In genomic region chr11:72234013-72234412, GRCm38 (mm10) we compare ENCODE assay signal across 11 mouse cellular contexts. TPM values are rescaled to one million over a fixed set of nuclear protein-coding genes. Genes with fewer than 3 reads are reported as not detected.
A peak's percentile ranks its signal among the peaks of the same experiment; 100 is the strongest.
DNase-seq lines count a peak whose midpoint lies in the region; ATAC-seq and TF ChIP-seq lines count a peak whose summit lies in the region.
"Had no signal": no experiment of that assay in that cellular context is flagged by ENCODE, and none has a peak within 500 bp of the region (broad histone marks: within the 10 kb centered on the region; RNA-seq: fewer than 3 reads in every experiment).

No protein-coding gene starts in this region.

- no peak overlapping the region for H3K4me2 ChIP-seq in midbrain, postnatal 0 days (ENCODE audit: low read depth, low read length, poor library complexity, severe bottlenecking)
- H3K4me2 ChIP-seq in midbrain, embryonic 13.5 days (replicated peaks) = no peak overlapping the region
- H3K4me2 ChIP-seq in intestine, postnatal 0 days (replicated peaks; ENCODE audit: low read depth) = no peak overlapping the region
- no peak overlapping the region for H3K4me2 ChIP-seq in forebrain, embryonic 12.5 days
- H3K4me2 ChIP-seq: lung, embryonic 15.5 days had no signal

- H3K27ac ChIP-seq in midbrain, postnatal 0 days (ENCODE audit: low read depth, low read length) = no peak overlapping the region
- H3K27ac ChIP-seq in midbrain, embryonic 13.5 days = no peak overlapping the region
- no peak overlapping the region for H3K27ac ChIP-seq in intestine, postnatal 0 days (ENCODE audit: low read depth, low read length)
- H3K27ac ChIP-seq in forebrain, embryonic 12.5 days = no peak overlapping the region
- H3K27ac ChIP-seq: heart, embryonic 10.5 days; lung, embryonic 15.5 days had no signal

- no peak overlapping the region for H3K4me3 ChIP-seq in midbrain, postnatal 0 days (ENCODE audit: low read depth, low read length)
- H3K4me3 ChIP-seq in midbrain, embryonic 13.5 days (replicated peaks) = no peak overlapping the region
- H3K4me3 ChIP-seq in intestine, postnatal 0 days (ENCODE audit: low read depth, low read length) = no peak overlapping the region
- H3K4me3 ChIP-seq in forebrain, embryonic 12.5 days (replicated peaks) = no peak overlapping the region
- H3K4me3 ChIP-seq: heart, embryonic 10.5 days; lung, embryonic 15.5 days had no signal

- no peaks in the 10 kb centered on the region for H3K27me3 ChIP-seq in midbrain, postnatal 0 days (ENCODE audit: insufficient read depth, low read length)
- H3K27me3 ChIP-seq in midbrain, embryonic 13.5 days = no peaks in the 10 kb centered on the region
- H3K27me3 ChIP-seq in intestine, postnatal 0 days (replicated peaks; ENCODE audit: control insufficient read depth, insufficient read depth, low read length) = no peaks in the 10 kb centered on the region
- H3K27me3 ChIP-seq in forebrain, embryonic 12.5 days = no peaks in the 10 kb centered on the region
- H3K27me3 ChIP-seq: lung, embryonic 15.5 days had no signal

- ATAC-seq in midbrain, postnatal 0 days (ENCODE audit: low FRiP score) = peak; percentile 38; the same call in 1 of the 2 replicates
- ATAC-seq in midbrain, embryonic 13.5 days = no peak
- no peak for ATAC-seq in intestine, postnatal 0 days
- no peak for ATAC-seq in forebrain, embryonic 12.5 days (ENCODE audit: low FRiP score)
- ATAC-seq: inflammation-experienced regulatory T-cells, adult 6 months had no signal

- no peaks in the 10 kb centered on the region for H3K4me1 ChIP-seq in midbrain, postnatal 0 days (ENCODE audit: insufficient read depth, low read length)
- H3K4me1 ChIP-seq in midbrain, embryonic 13.5 days (replicated peaks) = no peaks in the 10 kb centered on the region
- H3K4me1 ChIP-seq in intestine, postnatal 0 days (replicated peaks; ENCODE audit: control insufficient read depth, insufficient read depth, low read length) = no peaks in the 10 kb centered on the region
- no peaks in the 10 kb centered on the region for H3K4me1 ChIP-seq in forebrain, embryonic 12.5 days
- H3K4me1 ChIP-seq: heart, embryonic 10.5 days; lung, embryonic 15.5 days had no signal

- no peak overlapping the region for H3K9ac ChIP-seq in midbrain, postnatal 0 days (replicated peaks; ENCODE audit: low read length, poor library complexity, severe bottlenecking)
- no peak overlapping the region for H3K9ac ChIP-seq in midbrain, embryonic 13.5 days (replicated peaks)
- H3K9ac ChIP-seq in intestine, postnatal 0 days (ENCODE audit: low read depth, low read length) = no peak overlapping the region
- H3K9ac ChIP-seq in forebrain, embryonic 12.5 days = no peak overlapping the region
- H3K9ac ChIP-seq: lung, embryonic 15.5 days had no signal

- peak; percentile 12 for DNase-seq in adrenal gland, adult 2 months
- DNase-seq in adrenal gland, adult 8-10 months = no peak
- peak; percentile 77 for DNase-seq in midbrain, postnatal 0 days (ENCODE audit: low spot score)
- peak; percentile 50 to 62 for DNase-seq in layer of hippocampus, postnatal 14 days (ENCODE audit: low spot score in 2 of 2)
- DNase-seq in urinary bladder, postnatal 14 days (ENCODE audit: low spot score) = no peak

- no peaks in the 10 kb centered on the region for H3K36me3 ChIP-seq in midbrain, postnatal 0 days (ENCODE audit: insufficient read depth, low read length)
- H3K36me3 ChIP-seq in midbrain, embryonic 13.5 days = no peaks in the 10 kb centered on the region
- H3K36me3 ChIP-seq in intestine, postnatal 0 days (ENCODE audit: control insufficient read depth, insufficient read depth) = no peaks in the 10 kb centered on the region
- no peaks in the 10 kb centered on the region for H3K36me3 ChIP-seq in forebrain, embryonic 12.5 days (replicated peaks)
- H3K36me3 ChIP-seq: heart, embryonic 10.5 days; lung, embryonic 15.5 days had no signal

- 49% methylated on average over 5 of the region's 5 CpGs for WGBS in midbrain, postnatal 0 days
- 83% methylated on average over 5 of the region's 5 CpGs for WGBS in midbrain, embryonic 13.5 days
- 75% methylated on average over 5 of the region's 5 CpGs for WGBS in intestine, postnatal 0 days
- 74% methylated on average over 5 of the region's 5 CpGs for WGBS in forebrain, embryonic 12.5 days

- no peak for TF ChIP-seq CTCF in midbrain, postnatal 0 days (IDR thresholded peaks at IDR 0.05)
- no peak for TF ChIP-seq CTCF in intestine, postnatal 0 days (IDR thresholded peaks at IDR 0.05; ENCODE audit: low read depth)

- H3K9me3 ChIP-seq in midbrain, postnatal 0 days (ENCODE audit: low read length) = no peaks in the 10 kb centered on the region
- H3K9me3 ChIP-seq in midbrain, embryonic 13.5 days = no peaks in the 10 kb centered on the region
- no peaks in the 10 kb centered on the region for H3K9me3 ChIP-seq in intestine, postnatal 0 days (ENCODE audit: control insufficient read depth)
- H3K9me3 ChIP-seq in forebrain, embryonic 12.5 days = no peaks in the 10 kb centered on the region
- H3K9me3 ChIP-seq: heart, embryonic 10.5 days; lung, embryonic 15.5 days had no signal

RNA-seq across cellular contexts. Expression of gene Med31, which starts 18.6 kb away (rescaled TPM):
- 10 to 100 TPM in 1 of 2 experiments, 1 to 10 TPM in 1; 9.4 to 11.6 TPM for total RNA-seq in adrenal gland, adult 2 months (2021)
- 3.6 and 4.4 TPM in 2 replicates for polyA plus RNA-seq in adrenal gland, adult 2 months (2012; rRNA removed)
- total RNA-seq in adrenal gland, adult 8-10 months (2022) = 10 to 100 TPM; 10.9 to 15.5 (median 13.1) TPM
- total RNA-seq in midbrain, postnatal 0 days (2014; rRNA removed) = 21.4 and 26.5 TPM in 2 replicates
- polyA plus RNA-seq in midbrain, postnatal 0 days (2015; fragmentation: Nextera tagmentation; extraction: Ambion mirVana) = 40.7 and 42.4 TPM in 2 replicates
- polyA plus RNA-seq in midbrain, embryonic 13.5 days (2015; fragmentation: Nextera tagmentation; extraction: Ambion mirVana) = 66.7 and 72.9 TPM in 2 replicates
- total RNA-seq in layer of hippocampus, postnatal 14 days (2021) = 10 to 100 TPM; 14.7 to 14.8 TPM
- 23.9 and 25.5 TPM in 2 replicates for polyA plus RNA-seq in intestine, postnatal 0 days (2015; fragmentation: Nextera tagmentation; extraction: Ambion mirVana)
- 54.8 and 55.8 TPM in 2 replicates for polyA plus RNA-seq in forebrain, embryonic 12.5 days (2016; fragmentation: Nextera tagmentation; extraction: Ambion mirVana)

RNA-seq across cellular contexts. Expression of gene Txndc17, which starts 26.7 kb away (rescaled TPM):
- total RNA-seq in adrenal gland, adult 2 months (2021) = 10 to 100 TPM; 76.6 to 77.6 TPM
- 9.6 and 13.0 TPM in 2 replicates for polyA plus RNA-seq in adrenal gland, adult 2 months (2012; rRNA removed)
- 10 to 100 TPM; 64.8 to 87.4 (median 71.6) TPM for total RNA-seq in adrenal gland, adult 8-10 months (2022)
- 54.1 and 57.7 TPM in 2 replicates for total RNA-seq in midbrain, postnatal 0 days (2014; rRNA removed)
- 137 TPM in 2 replicates for polyA plus RNA-seq in midbrain, postnatal 0 days (2015; fragmentation: Nextera tagmentation; extraction: Ambion mirVana)
- 152 and 160 TPM in 2 replicates for polyA plus RNA-seq in midbrain, embryonic 13.5 days (2015; fragmentation: Nextera tagmentation; extraction: Ambion mirVana)
- 10 to 100 TPM; 38.1 to 44.3 TPM for total RNA-seq in layer of hippocampus, postnatal 14 days (2021)
- 642 and 665 TPM in 2 replicates for polyA plus RNA-seq in intestine, postnatal 0 days (2015; fragmentation: Nextera tagmentation; extraction: Ambion mirVana)
- 139 and 143 TPM in 2 replicates for polyA plus RNA-seq in forebrain, embryonic 12.5 days (2016; fragmentation: Nextera tagmentation; extraction: Ambion mirVana)

RNA-seq across cellular contexts. Expression of gene 4933427D14Rik, which starts 26.8 kb away (rescaled TPM):
- 1 to 10 TPM; 6.0 to 6.4 TPM for total RNA-seq in adrenal gland, adult 2 months (2021)
- 3.1 and 3.3 TPM in 2 replicates for polyA plus RNA-seq in adrenal gland, adult 2 months (2012; rRNA removed)
- 10 to 100 TPM in 2 of 4 experiments, 1 to 10 TPM in 2; 7.0 to 16.0 (median 10.6) TPM for total RNA-seq in adrenal gland, adult 8-10 months (2022)
- total RNA-seq in midbrain, postnatal 0 days (2014; rRNA removed) = 16.6 and 21.9 TPM in 2 replicates
- 13.7 and 20.6 TPM in 2 replicates for polyA plus RNA-seq in midbrain, postnatal 0 days (2015; fragmentation: Nextera tagmentation; extraction: Ambion mirVana)
- polyA plus RNA-seq in midbrain, embryonic 13.5 days (2015; fragmentation: Nextera tagmentation; extraction: Ambion mirVana) = 27.9 and 31.0 TPM in 2 replicates
- total RNA-seq in layer of hippocampus, postnatal 14 days (2021) = 10 to 100 TPM; 22.9 to 23.3 TPM
- polyA plus RNA-seq in intestine, postnatal 0 days (2015; fragmentation: Nextera tagmentation; extraction: Ambion mirVana) = 4.3 and 4.8 TPM in 2 replicates
- polyA plus RNA-seq in forebrain, embryonic 12.5 days (2016; fragmentation: Nextera tagmentation; extraction: Ambion mirVana) = 20.8 and 25.7 TPM in 2 replicates

RNA-seq across cellular contexts. Expression of gene Gm43951, which starts 27.4 kb away (rescaled TPM):
- total RNA-seq in adrenal gland, adult 2 months (2021) = under 1 TPM; 0.35 to 0.81 TPM
- 0.15 TPM in 1 of 2 replicates, not detected in the other for polyA plus RNA-seq in adrenal gland, adult 2 months (2012; rRNA removed)
- total RNA-seq in adrenal gland, adult 8-10 months (2022) = 1 to 10 TPM in 3 of 4 experiments, under 1 TPM in 1; 0.64 to 2.1 (median 1.3) TPM
- total RNA-seq in midbrain, postnatal 0 days (2014; rRNA removed) = 2.5 and 2.6 TPM in 2 replicates
- 1.1 and 1.5 TPM in 2 replicates for polyA plus RNA-seq in midbrain, postnatal 0 days (2015; fragmentation: Nextera tagmentation; extraction: Ambion mirVana)
- 1.6 and 1.9 TPM in 2 replicates for polyA plus RNA-seq in midbrain, embryonic 13.5 days (2015; fragmentation: Nextera tagmentation; extraction: Ambion mirVana)
- 10 to 100 TPM; 10.9 to 11.3 TPM for total RNA-seq in layer of hippocampus, postnatal 14 days (2021)
- polyA plus RNA-seq in intestine, postnatal 0 days (2015; fragmentation: Nextera tagmentation; extraction: Ambion mirVana) = not detected in 2 replicates
- polyA plus RNA-seq in forebrain, embryonic 12.5 days (2016; fragmentation: Nextera tagmentation; extraction: Ambion mirVana) = 0.73 and 0.83 TPM in 2 replicates
- polyA plus RNA-seq: inflammation-experienced regulatory T-cells, adult 6 months had no signal

RNA-seq across cellular contexts. Expression of gene Slc13a5, which starts 33.0 kb away (rescaled TPM):
- total RNA-seq in adrenal gland, adult 2 months (2021) = under 1 TPM; 0.20 to 0.38 TPM
- 0.08 and 0.12 TPM in 2 replicates for polyA plus RNA-seq in adrenal gland, adult 2 months (2012; rRNA removed)
- under 1 TPM in 3 of 4 experiments, not detected in 1; 0.18 to 0.35 (median 0.35) TPM for total RNA-seq in adrenal gland, adult 8-10 months (2022)
- 4.8 and 6.2 TPM in 2 replicates for total RNA-seq in midbrain, postnatal 0 days (2014; rRNA removed)
- polyA plus RNA-seq in midbrain, postnatal 0 days (2015; fragmentation: Nextera tagmentation; extraction: Ambion mirVana) = 4.5 and 5.9 TPM in 2 replicates
- 0.69 and 0.93 TPM in 2 replicates for polyA plus RNA-seq in midbrain, embryonic 13.5 days (2015; fragmentation: Nextera tagmentation; extraction: Ambion mirVana)
- total RNA-seq in layer of hippocampus, postnatal 14 days (2021) = 10 to 100 TPM; 12.4 to 13.4 TPM
- polyA plus RNA-seq in intestine, postnatal 0 days (2015; fragmentation: Nextera tagmentation; extraction: Ambion mirVana) = 0.17 and 0.22 TPM in 2 replicates
- not detected in 2 replicates for polyA plus RNA-seq in forebrain, embryonic 12.5 days (2016; fragmentation: Nextera tagmentation; extraction: Ambion mirVana)
- polyA plus RNA-seq: inflammation-experienced regulatory T-cells, adult 6 months had no signal

Comparison
In these comparisons a context has a peak if more than half of its experiments do, and no peak if none do; other contexts are left out.
1. DNase-seq: peak in adrenal gland, adult 2 months (single experiment), midbrain, postnatal 0 days (single experiment) and layer of hippocampus, postnatal 14 days (2 of 2); none in adrenal gland, adult 8-10 months (single experiment) and urinary bladder, postnatal 14 days (single experiment).